Mouse (Mus musculus) ES-Bruce4 (cell line): ENCODE results near the gene Tsnax. TPM values are rescaled to one million over a fixed set of nuclear protein-coding genes. Genes with fewer than 3 reads are reported as not detected.

Experiments
- H3K27ac ChIP-seq: 2 replicates; pipeline ENCODE4 v1.5.1; 2012; ENCODE audit warnings: low read length, inconsistent platforms; ENCODE audit not compliant: insufficient read depth
- H3K27me3 ChIP-seq: 2 replicates; pipeline ENCODE4 v1.6.1; 2012; ENCODE audit warnings: mild to moderate bottlenecking, low read length, inconsistent platforms; ENCODE audit not compliant: control insufficient read depth, poor library complexity, insufficient read depth, severe bottlenecking
- H3K36me3 ChIP-seq: 2 replicates; pipeline ENCODE4 v1.6.1; 2012; ENCODE audit warnings: inconsistent platforms, mild to moderate bottlenecking, low read length, moderate library complexity; ENCODE audit not compliant: control insufficient read depth, poor library complexity, insufficient read depth, severe bottlenecking
- H3K4me1 ChIP-seq: one replicate; pipeline ENCODE4 v1.8.1; 2011; ENCODE audit warnings: low read length; ENCODE audit not compliant: control insufficient read depth, insufficient read depth
- H3K4me3 ChIP-seq: 2 replicates; pipeline ENCODE4 v1.5.1; 2011; ENCODE audit warnings: low read depth, mild to moderate bottlenecking, low read length
- H3K9ac ChIP-seq: 2 replicates; pipeline ENCODE4 v1.6.1; 2012; ENCODE audit warnings: low read depth, mild to moderate bottlenecking, inconsistent platforms; ENCODE audit not compliant: poor library complexity, severe bottlenecking
- H3K9me3 ChIP-seq: replicated peaks from 2 replicates; pipeline ENCODE4 v1.6.1; 2012; ENCODE audit warnings: mild to moderate bottlenecking, low read length, inconsistent platforms; ENCODE audit not compliant: control insufficient read depth, poor library complexity, insufficient read depth, severe bottlenecking
- CTCF ChIP-seq: IDR thresholded peaks from one replicate; pipeline ENCODE4 v1.8.1; 2011; ENCODE audit warnings: low read depth, low read length
- EP300 ChIP-seq: IDR thresholded peaks from 2 replicates; pipeline ENCODE4 v1.6.1; 2011; ENCODE audit warnings: low read depth, low read length; ENCODE audit not compliant: insufficient read depth
- POLR2A ChIP-seq: IDR thresholded peaks from one replicate; pipeline ENCODE4 v1.8.1; 2011; ENCODE audit warnings: low read length; ENCODE audit not compliant: insufficient read depth
- polyA plus RNA-seq: library from polyadenylated mRNA; stranded (reverse); fragments of >200 nt; gene quantifications from 2 replicates; pipeline ENCODE4 v1.2.4, GENCODE M21; 2011; ENCODE audit warnings: low read depth; ENCODE audit not compliant: missing spikeins, insufficient read depth, insufficient read length

The Tsnax gene
- 48.9 and 51.2 TPM in 2 replicates for polyA plus RNA-seq

DNA sequence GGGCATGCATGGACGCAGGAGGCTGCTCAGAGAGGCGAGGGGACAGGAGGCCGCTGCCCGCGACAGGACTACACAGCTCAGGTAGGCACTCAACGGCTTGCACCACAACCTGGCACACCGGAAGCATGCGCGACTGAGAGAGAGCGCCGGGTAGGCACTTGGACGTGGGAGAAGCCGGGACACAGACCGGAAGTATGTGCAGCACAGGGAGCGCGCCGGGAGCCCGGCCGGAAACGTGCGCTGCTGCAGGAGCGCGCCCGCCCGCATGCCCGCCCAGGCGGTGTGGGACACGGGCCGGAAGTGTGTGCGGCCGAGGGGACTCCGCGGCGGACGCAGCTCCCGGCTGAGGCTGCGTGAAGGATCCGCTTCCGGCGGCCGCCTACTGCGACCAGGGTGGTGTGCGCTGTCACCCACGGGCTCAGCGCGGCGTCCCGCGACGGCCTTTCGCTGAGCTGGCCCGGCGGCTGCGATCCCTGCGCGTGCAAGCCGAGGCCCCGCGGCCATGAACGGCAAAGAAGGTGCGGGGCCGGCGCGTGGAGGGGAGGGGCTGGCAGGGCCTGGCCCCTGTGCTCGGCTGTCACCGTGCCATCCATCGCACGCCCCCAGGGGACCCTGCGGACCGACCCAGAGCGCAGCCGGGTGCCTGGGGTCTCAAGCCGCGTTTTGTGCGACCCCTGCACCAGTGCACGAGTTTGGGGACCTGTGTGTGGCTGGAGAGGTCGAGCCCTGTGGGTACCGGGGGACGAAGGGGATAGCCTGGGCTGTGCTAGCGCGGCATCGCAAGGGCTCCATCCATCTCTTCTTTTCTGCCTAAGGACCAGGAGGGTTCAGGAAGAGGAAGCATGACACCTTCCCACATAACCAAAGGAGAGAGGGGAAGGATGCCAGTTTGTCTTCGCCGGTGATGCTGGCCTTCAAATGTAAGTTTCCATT is at the start of gene Tsnax:
Tsnax (plus strand) TSS at position 303 of the 933 bp plus-strand sequence.
- Histone ChIP-seq H3K9ac (peak within 1 kb of the TSS; percentile 57), H3K4me1 (no peaks in the 10 kb centered on the region), H3K27ac (no peak within 1 kb of the TSS), H3K9me3 (peaks cover 6% of the 10 kb centered on the region), H3K4me3 (peak within 1 kb of the TSS; percentile 95), H3K27me3 (no peaks in the 10 kb centered on the region), H3K36me3 (peaks cover 6% of the 10 kb centered on the region; the same call in 1 of the 2 replicates)
- 0 out of 2 replicates have a peak, but pooled peaks have one; percentile 57 for TF ChIP-seq EP300
- TF ChIP-seq CTCF: no peak

DNA sequence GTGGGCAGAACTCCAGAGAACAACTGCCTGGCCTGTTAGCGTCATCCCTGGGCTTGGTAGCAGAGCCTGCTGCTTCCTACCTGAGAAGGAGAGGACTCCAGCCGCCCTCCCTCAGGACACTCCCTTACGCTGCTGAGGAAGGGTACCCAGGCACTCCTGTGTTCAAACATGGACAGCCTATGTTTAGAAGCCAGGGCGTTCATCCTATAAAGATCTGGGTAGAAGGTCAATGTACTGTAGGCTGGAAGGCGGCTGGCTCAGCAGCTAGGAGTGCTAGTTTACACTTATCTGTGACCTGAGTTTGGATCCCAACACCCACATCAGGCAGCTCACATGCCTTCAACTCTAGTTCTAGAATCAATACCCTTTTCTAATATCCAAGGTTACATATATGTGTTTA is 49.6 kb upstream of the Tsnax start:
- Histone ChIP-seq H3K27ac (no peak overlapping the region), H3K9me3 (no peaks in the 10 kb centered on the region; the same call in 1 of the 2 replicates), H3K36me3 (no peaks in the 10 kb centered on the region), H3K9ac (no peak overlapping the region), H3K27me3 (no peaks in the 10 kb centered on the region), H3K4me1 (no peaks in the 10 kb centered on the region), H3K4me3 (no peak overlapping the region)
- no peak for TF ChIP-seq POLR2A
- TF ChIP-seq EP300: no peak
- no peak for TF ChIP-seq CTCF

DNA sequence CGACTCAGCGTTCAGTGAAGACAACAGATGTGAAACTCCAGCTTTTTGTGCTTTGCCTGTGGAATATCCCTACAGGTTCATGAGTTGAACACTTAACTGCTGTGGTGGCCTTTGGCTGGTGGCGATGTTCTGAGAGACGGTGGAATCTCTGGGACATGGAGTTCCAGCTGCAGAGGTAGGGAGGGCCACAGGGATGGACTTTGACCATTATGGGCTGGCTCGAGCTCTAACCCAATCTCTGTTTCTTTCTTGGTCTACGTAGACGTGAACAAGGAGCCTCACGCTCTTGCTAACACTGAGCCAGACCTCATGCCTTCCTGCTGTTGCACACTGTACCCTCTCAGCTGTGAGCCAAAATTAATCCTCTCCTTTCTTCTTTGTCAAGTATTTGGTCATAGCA is 47.8 kb upstream of the Tsnax start:
- no peaks in the 10 kb centered on the region for H3K27me3 ChIP-seq
- no peak for TF ChIP-seq CTCF
- H3K27ac ChIP-seq: no peak overlapping the region
- no peaks in the 10 kb centered on the region; the same call in 1 of the 2 replicates for H3K9me3 ChIP-seq
- H3K4me3 ChIP-seq: no peak overlapping the region
- H3K4me1 ChIP-seq: no peaks in the 10 kb centered on the region
- H3K9ac ChIP-seq: no peak overlapping the region
- no peaks in the 10 kb centered on the region for H3K36me3 ChIP-seq

DNA sequence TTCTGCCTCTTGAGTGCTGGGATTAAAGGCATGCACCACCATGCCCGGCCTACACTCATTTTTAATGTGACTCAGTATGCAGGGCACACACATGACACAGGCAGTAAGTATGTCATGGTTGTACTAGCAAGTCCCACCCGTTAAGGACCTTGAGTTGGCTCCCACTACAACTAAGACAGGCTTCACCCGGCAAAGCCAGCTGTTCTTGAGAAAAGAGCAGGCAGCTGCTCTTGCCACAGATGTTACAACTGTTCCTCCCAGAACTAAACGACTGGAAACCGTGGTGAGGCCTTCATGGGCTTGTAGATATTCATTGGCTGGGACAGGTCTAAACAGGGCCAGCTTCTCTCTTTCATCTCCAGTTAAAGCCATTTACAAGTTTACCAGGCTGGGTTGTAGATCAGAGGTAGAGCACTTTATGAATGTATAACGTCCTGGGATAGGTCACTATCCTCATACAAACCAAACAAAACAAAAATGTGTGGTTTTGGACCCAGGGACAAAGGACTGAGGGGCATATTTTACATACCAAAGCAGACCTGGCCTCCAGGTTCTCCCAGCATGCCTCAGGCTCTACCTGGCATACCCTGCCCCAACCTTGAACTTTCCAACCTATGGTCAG is 42.4 kb upstream of the Tsnax start:
- TF ChIP-seq POLR2A: no peak
- TF ChIP-seq EP300: no peak
- no peak for TF ChIP-seq CTCF
- H3K9ac ChIP-seq: no peak overlapping the region

DNA sequence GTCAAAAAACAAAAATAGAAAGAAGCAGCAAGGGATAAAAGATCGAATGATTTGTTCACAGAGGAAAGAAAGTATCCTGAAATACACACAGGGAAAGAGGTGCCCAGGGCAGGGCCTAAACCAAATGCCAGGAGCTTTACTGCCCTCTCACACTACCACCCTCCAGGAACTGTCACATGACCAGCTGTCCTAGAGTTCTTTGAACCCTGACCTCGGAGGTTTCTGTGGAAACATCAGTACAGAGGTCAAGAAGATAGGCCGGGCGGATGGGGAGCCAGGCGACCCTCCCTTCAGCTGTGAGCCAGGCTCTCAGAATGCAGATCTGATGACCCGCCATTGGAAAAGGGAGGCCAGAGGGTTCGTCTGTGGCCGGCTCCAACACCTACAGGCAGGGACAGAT is 39.6 kb upstream of the Tsnax start:
- no peak overlapping the region for H3K4me3 ChIP-seq
- no peak overlapping the region for H3K27ac ChIP-seq
- no peaks in the 10 kb centered on the region for H3K27me3 ChIP-seq
- H3K4me1 ChIP-seq: no peaks in the 10 kb centered on the region
- no peaks in the 10 kb centered on the region for H3K9me3 ChIP-seq
- no peak for TF ChIP-seq POLR2A
- TF ChIP-seq CTCF: no peak
- no peak for TF ChIP-seq EP300
- H3K9ac ChIP-seq: no peak overlapping the region
- no peaks in the 10 kb centered on the region for H3K36me3 ChIP-seq

More for the DNA sequence above, 42.4 kb upstream of the Tsnax start:
- H3K27me3 ChIP-seq: no peaks in the 10 kb centered on the region
- no peaks in the 10 kb centered on the region for H3K4me1 ChIP-seq
- no peak overlapping the region for H3K27ac ChIP-seq
- H3K36me3 ChIP-seq: no peaks in the 10 kb centered on the region
- H3K4me3 ChIP-seq: no peak overlapping the region
- no peaks in the 10 kb centered on the region; the same call in 1 of the 2 replicates for H3K9me3 ChIP-seq

DNA sequence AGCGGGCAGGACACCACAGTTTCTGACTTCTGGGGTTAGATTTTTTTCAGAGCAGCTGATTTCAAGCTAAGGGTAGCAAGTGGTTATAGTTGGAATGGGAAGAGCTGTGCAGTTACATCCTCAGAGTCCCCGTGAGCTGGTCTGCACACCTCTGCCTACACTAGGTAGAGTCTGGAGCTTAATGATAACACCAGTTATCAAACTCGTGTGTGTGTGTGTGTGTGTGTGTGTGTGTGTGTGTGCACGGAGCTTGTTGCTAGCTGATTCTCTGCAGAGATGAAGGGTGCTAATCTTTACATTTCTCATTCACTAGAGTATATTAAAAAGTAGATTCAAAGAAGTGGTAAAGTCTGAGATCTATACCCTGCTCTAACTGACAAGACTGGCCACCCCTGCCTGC is 38.5 kb upstream of the Tsnax start:
- Histone ChIP-seq H3K36me3 (no peaks in the 10 kb centered on the region), H3K27ac (no peak overlapping the region), H3K9ac (no peak overlapping the region), H3K4me1 (no peaks in the 10 kb centered on the region), H3K4me3 (no peak overlapping the region), H3K9me3 (no peaks in the 10 kb centered on the region), H3K27me3 (no peaks in the 10 kb centered on the region)
- TF ChIP-seq POLR2A (no peak), EP300 (no peak), CTCF (no peak)
